Mouse (Mus musculus) left cerebral cortex, adult 2 months (tissue): ENCODE data around the gene Fam192a. TPM values are rescaled to one million over a fixed set of nuclear protein-coding genes. Genes with fewer than 3 reads are reported as not detected.

ENCODE experiments used
- DNase-seq, 2 experiments: peaks; one replicate each; pipeline ENCODE4 v3.0.0; 2021 to 2022; ENCODE audit warnings: low spot score in 2 of 2, mixed read lengths in 1 of 2; ENCODE audit errors: extremely low spot score in 1 of 2
- H3K27ac ChIP-seq: fragments of 200-600 bp; 2 replicates; pipeline ENCODE4 v1.8.1; 2022
- H3K4me3 ChIP-seq: fragments of 200-600 bp; 2 replicates; pipeline ENCODE4 v1.8.1; 2022
- CTCF ChIP-seq: fragments of 200-600 bp; IDR thresholded peaks from 2 replicates; pipeline ENCODE4 v1.8.1; 2022; ENCODE audit warnings: antibody characterized with exemption, mild to moderate bottlenecking, moderate library complexity
- intact Hi-C: fragments of 180-260 bp; cut with DNase I; formaldehyde crosslinking; loops from one replicate; pipeline ENCODE4 v1.15.1; 2025
- total RNA-seq, 2 experiments: library from RNA; stranded (reverse); gene quantifications; 2 replicates each; pipeline ENCODE4 v1.2.3; 2021

Gene Fam192a
- total RNA-seq, 2 experiments from 2014 or later, result 34.8 to 38.3 TPM

DNA sequence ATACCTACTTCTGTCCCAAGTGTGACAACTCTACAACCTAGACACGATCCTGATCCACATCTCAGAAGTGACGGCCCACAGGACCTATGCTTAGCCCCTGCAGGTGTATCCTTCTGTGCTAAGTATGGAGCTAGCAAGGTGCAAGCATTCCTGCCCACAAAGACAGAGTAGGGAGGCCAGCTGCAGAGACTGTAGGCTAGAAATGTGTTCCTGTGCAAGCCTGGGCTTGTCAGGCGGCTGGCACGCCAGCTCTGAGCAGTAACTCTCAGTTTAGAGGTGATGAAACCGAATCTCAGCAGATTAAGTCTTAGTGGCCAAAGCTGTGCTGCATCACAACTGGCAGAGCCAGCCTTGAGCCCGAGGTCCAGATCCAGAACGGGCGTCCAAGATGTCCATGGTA lies 33.7 kb downstream of the Fam192a start:
- intact Hi-C loops, result no loop called here
- H3K4me3 ChIP-seq, result no peak overlapping the region
- no peak for DNase-seq
- H3K27ac ChIP-seq, result no peak overlapping the region
- no peak for TF ChIP-seq CTCF

DNA sequence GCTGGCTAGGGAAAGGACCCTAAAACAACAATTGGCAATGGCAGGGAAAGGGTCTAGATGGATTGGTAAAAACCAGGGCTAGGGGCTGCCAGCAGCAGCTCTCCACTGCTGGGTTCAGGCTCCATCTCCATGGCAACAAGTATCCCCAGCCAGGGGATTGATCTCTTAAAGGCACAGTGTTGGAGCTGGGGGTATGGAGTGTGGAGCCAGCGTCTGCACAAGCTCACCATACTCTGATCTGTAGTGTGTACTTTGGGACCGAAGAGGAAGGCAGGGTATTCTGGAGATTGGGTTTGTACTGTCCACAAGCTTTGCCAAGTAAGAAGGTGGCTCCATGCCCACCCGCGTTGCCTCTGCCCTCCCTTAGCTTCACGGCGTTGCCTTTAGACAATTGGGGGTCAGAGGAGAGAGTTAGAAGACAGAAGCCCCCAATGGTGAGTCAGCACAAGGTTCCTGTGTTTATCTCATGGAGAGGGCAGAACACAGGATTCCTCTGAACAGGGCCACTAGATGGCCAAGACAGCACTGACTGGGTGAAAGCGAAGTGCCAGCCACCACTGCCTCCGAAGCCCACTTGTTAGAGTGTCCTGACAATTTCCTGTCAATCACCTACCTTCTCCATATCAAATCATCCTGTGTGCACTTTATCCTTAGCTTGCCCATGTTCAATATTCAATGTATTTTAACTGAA lies 34.5 kb downstream of the Fam192a start:
- Histone ChIP-seq H3K4me3 (no peak overlapping the region), H3K27ac (no peak overlapping the region)
- DNase-seq, result no peak
- intact Hi-C loops, result no loop called here
- no peak; the same call in 1 of the 2 replicates for TF ChIP-seq CTCF

DNA sequence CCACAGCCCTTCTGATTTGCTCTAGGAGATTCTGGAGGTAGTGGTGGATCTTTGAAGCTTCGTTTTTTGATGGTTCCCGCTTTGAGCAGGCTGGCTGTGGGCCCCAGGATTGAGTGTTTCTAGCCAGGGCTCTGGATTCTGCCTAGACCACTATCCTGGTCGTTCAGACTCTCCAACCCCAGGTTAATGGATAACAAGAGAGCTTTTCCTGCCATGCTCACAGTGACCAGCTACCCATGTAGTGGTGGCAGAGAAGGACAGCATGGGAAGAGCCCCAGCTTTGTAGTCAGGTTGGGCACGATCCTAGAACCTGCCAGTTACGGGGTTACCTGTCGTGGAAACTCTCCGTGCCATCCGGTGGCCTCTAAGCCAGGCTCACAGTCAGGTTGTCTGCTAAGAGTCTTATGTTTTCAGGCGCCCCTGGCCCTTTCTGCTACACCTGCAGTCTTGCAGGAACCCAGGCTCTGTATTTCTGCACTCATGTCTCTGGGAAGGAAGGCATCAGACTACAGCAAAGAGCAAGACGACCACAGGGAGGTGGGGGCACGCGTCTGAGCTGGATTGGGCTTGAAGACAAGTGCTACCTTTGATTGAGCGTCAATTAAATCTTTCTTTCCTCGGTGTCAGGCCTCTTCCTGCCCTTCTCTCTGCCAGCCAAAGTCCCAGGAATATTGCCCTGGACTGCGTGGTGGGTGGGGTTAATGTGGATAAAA lies 35.2 kb downstream of the Fam192a start:
- TF ChIP-seq CTCF, result no peak
- Histone ChIP-seq H3K4me3 (no peak overlapping the region), H3K27ac (no peak overlapping the region)
- DNase-seq, result no peak
- intact Hi-C loops, result no loop called here

DNA sequence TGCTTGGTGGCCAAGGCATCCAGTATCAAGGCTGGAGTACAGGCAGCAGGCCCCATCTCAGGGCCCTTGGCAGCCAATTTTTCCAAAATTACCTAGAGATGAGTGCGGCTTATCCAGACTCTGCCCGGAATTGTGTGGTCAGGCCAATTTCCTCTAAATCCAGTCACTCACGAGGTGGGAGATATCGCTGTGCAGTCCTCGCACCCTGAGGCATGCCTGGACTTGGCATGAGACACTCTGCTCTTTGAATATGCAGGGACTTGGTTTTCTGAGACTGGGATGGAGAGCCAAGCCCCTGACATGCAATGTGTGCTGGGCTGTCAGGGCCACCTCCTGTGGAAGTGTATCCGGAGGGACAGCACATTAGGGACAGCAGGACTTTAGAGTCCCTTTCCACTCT lies 35.8 kb downstream of the Fam192a start:
- no peak for DNase-seq
- intact Hi-C loops, result no loop called here
- no peak for TF ChIP-seq CTCF
- Histone ChIP-seq H3K4me3 (no peak overlapping the region), H3K27ac (no peak overlapping the region)

GRCm38 (mm10) chr8:94564421-94564820 lies 37.4 kb downstream of the Fam192a start:
- intact Hi-C loops, result no loop called here
- TF ChIP-seq CTCF, result no peak
- Histone ChIP-seq H3K4me3 (no peak overlapping the region), H3K27ac (no peak overlapping the region)
- no peak for DNase-seq

- no peak for TF ChIP-seq CTCF
- H3K27ac ChIP-seq, result no peak overlapping the region
- intact Hi-C loops, result no loop called here
- H3K4me3 ChIP-seq, result no peak overlapping the region
- peak in 1 of 2 experiments; percentile 32 for DNase-seq
These were observed 40.5 kb downstream of the Fam192a start for GRCm38 (mm10) chr8:94561256-94561655.

DNA sequence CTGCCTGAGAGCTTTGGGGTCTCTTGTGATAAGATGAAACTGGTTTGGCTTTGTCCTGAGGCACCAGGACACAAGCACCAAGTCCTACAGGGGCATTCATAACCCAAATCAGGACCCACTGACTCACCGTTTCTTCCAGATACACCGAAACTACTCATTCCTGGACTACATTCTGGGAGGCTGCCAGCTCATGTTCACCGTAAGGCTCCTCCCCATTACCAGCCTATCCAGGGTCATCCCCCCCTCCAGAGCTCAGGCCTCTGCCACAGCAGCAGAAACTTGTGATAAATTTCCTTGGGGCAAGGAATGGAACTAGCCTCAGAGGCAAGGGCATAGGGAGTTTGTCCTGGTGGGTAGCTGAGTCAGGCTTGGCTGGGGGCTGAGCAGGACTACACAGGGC lies 44.5 kb downstream of the Fam192a start:
- H3K4me3 ChIP-seq, result no peak overlapping the region
- DNase-seq, result no peak
- intact Hi-C loops, result no loop called here
- TF ChIP-seq CTCF, result no peak
- H3K27ac ChIP-seq, result no peak overlapping the region

DNA sequence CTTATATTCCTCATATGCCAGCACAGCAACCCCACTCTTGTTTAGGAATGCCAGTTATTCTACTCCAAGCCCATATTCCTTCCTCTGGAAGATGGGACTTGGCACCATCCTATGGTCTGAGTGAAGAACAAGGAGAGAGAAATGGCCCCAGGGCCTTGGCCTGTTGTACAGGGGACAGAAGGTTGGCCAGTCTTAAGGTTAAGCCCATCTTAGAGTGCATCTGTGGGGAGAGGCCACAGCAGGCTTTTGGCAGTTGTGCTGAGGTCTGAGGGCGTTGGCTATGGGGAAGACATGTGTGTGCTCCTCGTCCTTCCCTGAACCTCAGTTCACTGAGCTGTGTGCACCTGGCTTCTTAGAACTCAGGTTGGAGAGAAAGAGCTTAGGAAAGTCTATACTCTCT lies 49.1 kb downstream of the Fam192a start:
- DNase-seq, result no peak
- TF ChIP-seq CTCF, result no peak
- intact Hi-C loops, result no loop called here
- H3K27ac ChIP-seq, result no peak overlapping the region
- no peak overlapping the region for H3K4me3 ChIP-seq

- no peak for TF ChIP-seq CTCF
- intact Hi-C loops, result no loop called here
- H3K27ac ChIP-seq, result peak overlapping the region; percentile 47; the same call in 1 of the 2 replicates
These were observed 50.0 kb downstream of the Fam192a start for GRCm38 (mm10) chr8:94551471-94552422.

DNA sequence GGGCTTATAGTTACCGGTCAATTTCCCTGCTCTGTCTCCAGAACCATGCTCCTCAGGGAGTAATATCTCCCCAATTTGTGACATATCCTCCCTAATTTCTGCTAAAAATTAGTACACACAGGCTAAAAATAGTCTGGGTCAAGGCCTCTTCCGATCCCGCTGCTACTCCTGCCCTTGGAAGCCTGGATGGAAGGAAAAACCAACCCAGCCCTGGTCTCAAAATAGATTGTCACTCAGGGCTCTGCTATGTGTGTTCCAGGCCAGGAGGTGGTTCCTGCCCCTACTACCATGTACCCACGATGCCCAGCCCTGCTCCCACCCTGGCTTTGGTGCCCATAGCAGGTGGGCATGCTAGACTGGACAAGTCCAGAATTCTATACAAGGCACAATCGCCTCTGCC lies 51.8 kb downstream of the Fam192a start:
- no peak overlapping the region; the same call in 1 of the 2 replicates for H3K27ac ChIP-seq
- no peak for DNase-seq
- intact Hi-C loops, result no loop called here
- no peak for TF ChIP-seq CTCF
- H3K4me3 ChIP-seq, result no peak overlapping the region

More at GRCm38 (mm10) chr8:94551471-94552422, 50.0 kb downstream of the Fam192a start:
- no peak overlapping the region for H3K4me3 ChIP-seq
- peak; percentile 37 to 65 for DNase-seq

- no peak for TF ChIP-seq CTCF
- intact Hi-C loops, result no loop called here
- H3K27ac ChIP-seq, result peak overlapping the region; percentile 45
These were observed 52.3 kb downstream of the Fam192a start for GRCm38 (mm10) chr8:94549482-94549881.

GRCm38 (mm10) chr8:94549041-94549440 lies 52.8 kb downstream of the Fam192a start:
- peak overlapping the region; percentile 45 for H3K27ac ChIP-seq
- intact Hi-C loops, result no loop called here

More at GRCm38 (mm10) chr8:94549482-94549881, 52.3 kb downstream of the Fam192a start:
- no peak for DNase-seq
- H3K4me3 ChIP-seq, result no peak overlapping the region

More at GRCm38 (mm10) chr8:94549041-94549440, 52.8 kb downstream of the Fam192a start:
- TF ChIP-seq CTCF, result no peak
- no peak for DNase-seq
- no peak overlapping the region for H3K4me3 ChIP-seq
